In the genomic region with DNA sequence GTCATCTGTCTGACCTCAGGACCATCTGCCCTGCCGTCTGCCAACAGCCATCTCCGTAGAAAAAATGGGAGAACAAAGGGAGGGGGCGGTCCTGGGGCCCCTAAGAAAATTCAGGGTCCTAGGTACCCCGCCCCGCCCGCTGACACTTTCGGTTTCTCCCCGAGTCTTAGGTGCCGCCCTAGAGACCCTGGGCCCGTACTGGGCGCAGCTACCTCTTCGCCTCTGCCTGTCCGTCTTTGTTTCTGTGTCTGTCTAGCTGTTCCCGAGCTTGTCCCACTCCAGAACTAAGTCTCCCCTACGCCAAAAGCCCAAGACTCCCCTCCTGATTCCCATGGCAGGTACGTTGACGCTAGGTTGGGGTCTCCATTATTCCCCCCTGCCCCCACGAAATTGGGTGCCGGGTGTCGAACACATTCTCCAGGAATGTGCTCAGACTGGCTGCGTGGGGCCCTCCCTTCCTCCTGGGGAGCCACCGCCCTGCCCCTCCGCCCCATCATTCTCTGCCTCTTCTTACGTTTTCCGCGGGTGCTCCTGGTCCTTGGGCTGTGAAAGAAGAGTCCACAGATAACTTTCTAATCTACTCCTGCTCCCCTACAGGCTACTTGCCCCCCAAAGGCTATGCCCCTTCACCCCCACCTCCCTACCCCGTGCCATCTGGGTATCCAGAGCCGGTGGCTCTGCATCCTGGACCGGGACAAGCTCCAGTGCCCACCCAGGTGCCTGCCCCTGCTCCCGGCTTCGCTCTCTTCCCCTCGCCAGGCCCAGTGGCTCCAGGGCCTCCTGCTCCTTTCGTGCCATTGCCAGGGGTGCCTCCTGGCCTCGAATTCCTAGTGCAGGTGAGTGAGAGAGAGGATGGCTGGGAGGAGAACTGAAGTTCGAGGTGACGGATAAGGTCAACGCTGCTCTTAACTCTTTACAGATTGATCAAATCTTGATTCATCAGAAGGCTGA, we compare ENCODE assay signal across 1 mouse cellular context.
TF ChIP-seq lines count a peak whose summit lies in the region.

No protein-coding gene starts in this region.

TF ChIP-seq in MEL, 35 proteins besides CTCF, POLR2A, EP300 and RAD21:
- TF ChIP-seq MAZ (IDR thresholded peaks at IDR 0.05; ENCODE audit: low read depth, low read length), result no peak; the same call in 1 of the 2 replicates
- TF ChIP-seq NRF1 (IDR thresholded peaks at IDR 0.05; ENCODE audit: insufficient read depth, low read depth, low read length, poor library complexity, severe bottlenecking), result 0 out of 2 replicates have a peak, but pooled peaks have one; percentile 24
TF ChIP-seq in MEL: peak in this region for 1.
